Mouse (Mus musculus): ENCODE measurements at regions not wholly inside any gene's neighbourhood (a gene's known extent, or its start where the extent isn't known, plus 50 kb on each side); places are given as distances from the start of the nearest gene placed in this dataset.

DNA sequence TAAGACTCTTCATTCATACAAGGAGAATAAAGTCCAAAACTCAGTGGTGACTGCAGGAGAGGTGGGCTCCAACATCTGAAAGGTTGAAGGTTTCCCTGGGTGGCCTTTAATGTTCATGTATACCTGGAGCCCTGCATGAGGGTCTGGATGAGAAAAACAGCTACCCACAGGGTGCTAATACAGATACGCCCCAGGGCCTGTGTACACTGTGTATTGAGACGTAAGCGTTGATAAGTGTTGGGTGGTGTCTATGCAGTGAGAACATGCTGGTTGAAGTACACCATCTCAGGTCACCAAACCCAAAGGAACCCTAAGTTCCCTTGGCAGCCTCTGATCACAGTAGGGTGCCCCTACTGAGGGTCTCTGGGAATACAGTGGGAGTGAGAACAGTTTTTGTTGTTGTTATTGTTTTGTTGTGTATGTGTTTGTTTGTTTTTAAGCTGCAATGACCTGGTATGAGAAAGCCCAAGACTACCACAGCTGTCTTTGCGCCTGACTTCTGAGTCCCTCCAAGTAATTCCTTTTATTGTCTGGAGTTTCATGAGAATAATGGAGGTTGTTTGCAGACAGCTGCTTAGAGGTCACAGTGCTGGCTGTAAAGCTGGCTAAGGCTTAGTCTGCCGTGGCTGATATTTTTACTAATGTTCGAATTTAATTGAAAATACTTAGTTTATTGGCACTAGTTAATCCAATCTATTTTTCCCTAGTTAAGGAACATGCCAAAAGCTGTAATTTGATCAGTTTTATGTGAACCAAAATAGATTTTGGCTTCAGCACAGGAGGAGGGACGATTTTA lies 217.5 kb downstream of the Gm5447 start:
- TF ChIP-seq TCF12 (IDR thresholded peaks at IDR 0.05; ENCODE audit: low read depth, low read length) (no peak), CTCF (IDR thresholded peaks at IDR 0.05 in 2 of 3, conservative IDR thresholded peaks at IDR 0.05 in 1 of 3; ENCODE audit: control insufficient read depth in 1 of 3, insufficient read depth in 1 of 3, low read depth in 2 of 3, low read length in 3 of 3, poor library complexity in 1 of 3, severe bottlenecking in 1 of 3) (no peak), POLR2A (IDR thresholded peaks at IDR 0.05; ENCODE audit: control insufficient read depth in 1 of 2, insufficient read depth in 1 of 2, low read depth in 1 of 2, low read length in 2 of 2, poor library complexity in 1 of 2) (no peak), NELFE (IDR thresholded peaks at IDR 0.05; ENCODE audit: low read depth, low read length) (no peak), MAZ (IDR thresholded peaks at IDR 0.05; ENCODE audit: low read depth, low read length) (no peak), MEF2A (IDR thresholded peaks at IDR 0.05; ENCODE audit: extremely low read depth, insufficient replicate concordance, low read depth, low read length, poor library complexity, severe bottlenecking) (no peak), EP300 (IDR thresholded peaks at IDR 0.05; ENCODE audit: low read depth in 1 of 2, low read length in 2 of 2) (no peak), ETS1 (IDR thresholded peaks at IDR 0.05; ENCODE audit: low read depth, low read length) (no peak), MAX (IDR thresholded peaks at IDR 0.05; ENCODE audit: low read length) (no peak), CHD1 (IDR thresholded peaks at IDR 0.05; ENCODE audit: low read depth, low read length) (no peak), MXI1 (IDR thresholded peaks at IDR 0.05; ENCODE audit: low read depth, low read length) (no peak), RAD21 (IDR thresholded peaks at IDR 0.05; ENCODE audit: low read depth, low read length) (no peak), GATA1 (IDR thresholded peaks at IDR 0.05; ENCODE audit: low read depth, low read length) (no peak)
